Mouse (Mus musculus): ENCODE measurements around the gene Sdr42e1.

DNA sequence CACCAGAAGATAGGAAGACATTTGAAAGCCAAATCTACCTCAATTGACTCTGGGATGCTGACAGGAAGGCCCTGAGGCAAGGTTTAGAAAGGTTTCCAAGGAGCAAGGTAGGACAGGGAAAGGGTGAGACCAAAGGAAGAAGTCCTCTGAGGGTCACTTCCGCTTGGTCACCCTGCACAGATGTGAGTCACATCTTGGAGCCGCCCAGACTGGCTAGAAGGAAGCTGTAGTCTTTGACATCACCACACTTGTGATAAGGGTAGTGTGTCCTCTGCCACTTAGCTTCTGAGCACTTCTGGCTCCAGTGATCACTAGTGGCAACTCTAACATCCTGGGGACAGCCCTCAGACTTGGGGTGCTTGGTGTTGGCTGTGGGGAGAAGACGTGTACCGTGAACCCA, 32.7 kb upstream of the Sdr42e1 start:
- TF ChIP-seq CTCF (IDR thresholded peaks at IDR 0.05; ENCODE audit: low read depth, low read length): no peak
- no peak for TF ChIP-seq GATA1 (IDR thresholded peaks at IDR 0.05; ENCODE audit: borderline replicate concordance, low read length)
- TF ChIP-seq POLR2AphosphoS5 (IDR thresholded peaks at IDR 0.05; ENCODE audit: insufficient replicate concordance, low read depth, low read length): no peak
